Mouse (Mus musculus): ENCODE measurements around the gene Sag. TPM values are rescaled to one million over a fixed set of nuclear protein-coding genes. Genes with fewer than 3 reads are reported as not detected.

The Sag gene
- total RNA-seq (2014; rRNA removed), result 0.11 and 1.4 TPM in 2 replicates
- 1.3 and 1.4 TPM in 2 replicates for polyA plus RNA-seq (2015; fragmentation: Nextera tagmentation; extraction: Ambion mirVana)

DNA sequence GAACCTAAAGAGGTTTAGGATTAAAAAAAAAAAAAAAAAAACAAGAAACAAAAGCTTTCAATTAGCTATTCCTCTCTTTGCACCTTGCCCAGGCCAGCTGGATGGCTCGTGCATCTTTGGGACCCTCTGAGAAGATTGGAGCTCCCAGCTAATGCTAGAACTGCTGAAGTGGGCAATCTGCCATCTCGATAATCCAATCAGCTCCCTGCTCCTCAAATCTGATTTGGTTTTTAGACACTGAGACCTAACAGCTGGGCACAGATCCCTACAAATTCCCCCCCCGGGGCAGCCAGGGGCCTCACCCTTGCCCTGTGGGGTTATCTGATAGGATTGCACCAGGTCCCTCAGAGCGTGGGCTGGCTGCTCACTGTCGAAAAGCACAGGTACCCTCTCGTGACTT is at the start of gene Sag:
TSS of gene Sag (plus strand) at position 105 of the 400 bp plus-strand sequence.
- no peak for ATAC-seq
- DNase-seq (ENCODE audit: low spot score), result no peak
- no peak for TF ChIP-seq CTCF (IDR thresholded peaks at IDR 0.05; ENCODE audit: low read depth)
- no peaks in the 10 kb centered on the region for H3K36me3 ChIP-seq (ENCODE audit: insufficient read depth, low read length)
- no peak within 1 kb of the TSS for H3K4me2 ChIP-seq (ENCODE audit: low read depth, low read length)
- WGBS, result 72% methylated on average over 6 of the region's 6 CpGs
- no peaks in the 10 kb centered on the region for H3K4me1 ChIP-seq (ENCODE audit: insufficient read depth, low read length)
- no peak within 1 kb of the TSS for H3K27ac ChIP-seq
- H3K9ac ChIP-seq (replicated peaks; ENCODE audit: low read length), result no peak within 1 kb of the TSS
- no peak within 1 kb of the TSS for H3K4me3 ChIP-seq (ENCODE audit: low read length)
- H3K9me3 ChIP-seq (ENCODE audit: low read length), result no peaks in the 10 kb centered on the region
- no peaks in the 10 kb centered on the region for H3K27me3 ChIP-seq (ENCODE audit: insufficient read depth, low read length)

DNA sequence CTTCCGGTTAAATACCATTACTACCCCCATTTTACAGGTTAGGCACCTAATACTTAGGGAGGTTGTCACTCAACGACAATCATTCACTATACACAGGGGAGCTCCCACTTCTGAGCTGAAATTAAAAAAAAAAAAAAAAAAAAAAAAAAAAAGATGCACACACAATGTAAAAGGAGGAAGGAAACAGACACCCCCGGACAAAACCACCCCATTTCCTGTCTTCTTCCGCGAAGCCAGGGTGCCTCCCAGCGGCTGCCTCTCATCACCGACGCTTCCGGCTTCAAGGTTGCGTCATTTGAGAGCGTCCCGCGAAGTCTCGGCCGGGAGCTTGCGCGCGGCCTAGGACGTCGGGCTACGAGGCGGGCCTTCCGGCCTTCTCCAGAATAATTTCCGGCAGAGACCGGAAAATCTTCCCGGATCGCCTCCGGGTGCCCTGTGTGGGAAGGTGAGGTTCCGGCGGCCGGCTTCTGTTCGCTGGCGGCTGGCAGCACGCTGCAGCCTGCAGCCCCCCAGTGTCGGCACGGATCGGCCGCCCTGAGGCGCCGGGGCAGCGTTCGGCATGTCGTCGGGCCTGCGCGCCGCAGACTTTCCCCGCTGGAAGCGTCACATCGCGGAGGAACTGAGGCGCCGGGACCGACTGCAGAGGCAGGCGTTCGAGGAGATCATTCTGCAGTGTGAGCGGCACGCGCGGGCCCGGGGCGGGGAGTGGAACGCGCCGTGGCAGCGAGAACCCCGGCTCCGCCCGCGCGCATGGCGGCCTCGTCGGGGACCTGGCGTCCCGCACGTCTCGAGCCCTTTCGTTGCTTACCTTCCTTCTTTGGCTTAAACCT is 47.6 kb upstream of the Sag start, which contains the start of gene Atg16l1:
TSS of gene Atg16l1 (plus strand) at position 230 of the 830 bp plus-strand sequence.
- Histone ChIP-seq H3K27me3 (ENCODE audit: insufficient read depth, low read length) (no peaks in the 10 kb centered on the region), H3K9ac (replicated peaks; ENCODE audit: low read length) (peak within 1 kb of the TSS; percentile 87), H3K9me3 (ENCODE audit: low read length) (no peaks in the 10 kb centered on the region), H3K4me3 (ENCODE audit: low read length) (peak within 1 kb of the TSS; percentile 86), H3K27ac (peak within 1 kb of the TSS; percentile 94), H3K36me3 (ENCODE audit: insufficient read depth, low read length) (no peaks in the 10 kb centered on the region), H3K4me1 (ENCODE audit: insufficient read depth, low read length) (no peaks in the 10 kb centered on the region), H3K4me2 (ENCODE audit: low read depth, low read length) (peak within 1 kb of the TSS; percentile 69)
- ATAC-seq, result peak; percentile 99
- WGBS, result under 1% methylated on average over 78 of the region's 79 CpGs
- peak; percentile 99 for DNase-seq (ENCODE audit: low spot score)
- peak; percentile 76 for TF ChIP-seq CTCF (IDR thresholded peaks at IDR 0.05; ENCODE audit: low read depth)

DNA sequence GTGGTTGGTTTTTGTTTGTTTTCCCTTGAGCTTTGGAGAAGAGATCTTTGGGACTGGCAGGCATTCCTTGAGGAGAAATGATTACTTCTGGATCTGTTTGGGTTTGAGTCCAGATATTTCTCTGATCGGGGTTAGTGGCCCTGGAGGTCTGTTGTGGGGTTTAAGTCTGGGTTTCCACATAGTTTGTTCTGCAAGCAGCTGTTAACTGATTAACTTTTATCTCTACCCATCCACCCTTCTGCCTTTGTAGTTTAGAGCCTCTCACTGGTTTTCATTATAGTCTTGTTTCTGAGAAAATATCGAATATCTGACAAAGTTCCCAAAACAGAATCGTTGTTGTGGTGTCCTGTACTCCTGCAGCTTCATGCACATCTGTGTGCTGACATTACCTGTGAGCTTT is 39.7 kb upstream of the Sag start:
- no peak overlapping the region for H3K27ac ChIP-seq
- no peak overlapping the region for H3K9ac ChIP-seq (replicated peaks; ENCODE audit: low read length)
- peaks cover 67% of the 10 kb centered on the region for H3K36me3 ChIP-seq (ENCODE audit: insufficient read depth, low read length)
- H3K9me3 ChIP-seq (ENCODE audit: low read length), result no peaks in the 10 kb centered on the region
- H3K4me3 ChIP-seq (ENCODE audit: low read length), result no peak overlapping the region
- 93% methylated on average over 3 of the region's 3 CpGs for WGBS
- H3K4me1 ChIP-seq (ENCODE audit: insufficient read depth, low read length), result no peaks in the 10 kb centered on the region
- H3K4me2 ChIP-seq (ENCODE audit: low read depth, low read length), result no peak overlapping the region
- no peaks in the 10 kb centered on the region for H3K27me3 ChIP-seq (ENCODE audit: insufficient read depth, low read length)
- DNase-seq (ENCODE audit: low spot score) (no peak), ATAC-seq (no peak)
- no peak for TF ChIP-seq CTCF (IDR thresholded peaks at IDR 0.05; ENCODE audit: low read depth)

DNA sequence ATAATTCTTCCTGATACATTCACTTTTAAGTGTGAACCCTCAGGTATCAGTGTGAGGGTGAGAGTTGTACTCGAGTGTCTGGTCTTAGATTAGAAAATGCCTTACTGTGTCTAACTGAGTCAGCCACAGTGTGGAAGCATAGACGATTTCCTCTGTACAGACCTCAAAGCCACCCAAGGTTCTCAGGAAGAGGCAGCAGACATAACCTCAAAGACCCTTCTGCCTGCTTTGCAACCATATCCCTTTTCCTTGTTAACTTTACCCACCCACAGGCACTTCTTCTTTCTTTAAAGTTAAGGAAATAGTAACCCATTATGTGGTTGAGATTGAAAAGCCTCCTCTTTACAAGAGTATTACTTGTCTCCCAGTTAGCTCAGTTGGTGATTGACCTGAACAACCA is 37.7 kb upstream of the Sag start:
- ATAC-seq (no peak), DNase-seq (ENCODE audit: low spot score) (no peak)
- Histone ChIP-seq H3K9me3 (ENCODE audit: low read length) (no peaks in the 10 kb centered on the region), H3K27ac (no peak overlapping the region), H3K4me2 (ENCODE audit: low read depth, low read length) (no peak overlapping the region), H3K4me3 (ENCODE audit: low read length) (no peak overlapping the region), H3K36me3 (ENCODE audit: insufficient read depth, low read length) (peaks cover 75% of the 10 kb centered on the region), H3K4me1 (ENCODE audit: insufficient read depth, low read length) (no peaks in the 10 kb centered on the region), H3K27me3 (ENCODE audit: insufficient read depth, low read length) (no peaks in the 10 kb centered on the region), H3K9ac (replicated peaks; ENCODE audit: low read length) (no peak overlapping the region)
- TF ChIP-seq CTCF (IDR thresholded peaks at IDR 0.05; ENCODE audit: low read depth), result no peak
- WGBS, result 90% methylated on average over 2 of the region's 2 CpGs

DNA sequence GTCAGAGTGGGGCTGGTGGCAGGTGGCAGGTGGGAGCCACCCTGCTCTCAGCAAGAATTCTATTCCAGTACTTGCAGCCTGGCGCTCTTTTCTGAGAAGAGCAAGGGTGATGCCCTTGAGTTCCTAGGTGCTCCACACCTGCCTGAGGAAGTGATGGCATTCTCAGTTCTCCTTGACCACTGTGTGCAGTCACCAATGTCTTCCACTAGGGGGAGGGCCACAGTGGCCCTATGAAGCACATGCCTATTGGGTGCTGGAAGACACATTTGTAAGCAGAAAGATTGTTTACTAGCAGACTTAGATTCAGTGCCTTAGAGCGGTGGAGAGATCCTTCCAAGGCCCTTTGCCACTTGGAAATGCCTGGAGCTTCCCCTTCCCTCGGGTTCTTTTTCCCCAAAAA is 37.2 kb upstream of the Sag start:
- peak; percentile 60 for TF ChIP-seq CTCF (IDR thresholded peaks at IDR 0.05; ENCODE audit: low read depth)
- Histone ChIP-seq H3K4me2 (ENCODE audit: low read depth, low read length) (no peak overlapping the region), H3K27ac (no peak overlapping the region), H3K4me3 (ENCODE audit: low read length) (no peak overlapping the region), H3K27me3 (ENCODE audit: insufficient read depth, low read length) (no peaks in the 10 kb centered on the region), H3K4me1 (ENCODE audit: insufficient read depth, low read length) (no peaks in the 10 kb centered on the region), H3K9ac (replicated peaks; ENCODE audit: low read length) (no peak overlapping the region), H3K9me3 (ENCODE audit: low read length) (no peaks in the 10 kb centered on the region), H3K36me3 (ENCODE audit: insufficient read depth, low read length) (peaks cover 80% of the 10 kb centered on the region)
- ATAC-seq (no peak), DNase-seq (ENCODE audit: low spot score) (no peak)
- WGBS, result 89% methylated on average over 3 of the region's 3 CpGs

DNA sequence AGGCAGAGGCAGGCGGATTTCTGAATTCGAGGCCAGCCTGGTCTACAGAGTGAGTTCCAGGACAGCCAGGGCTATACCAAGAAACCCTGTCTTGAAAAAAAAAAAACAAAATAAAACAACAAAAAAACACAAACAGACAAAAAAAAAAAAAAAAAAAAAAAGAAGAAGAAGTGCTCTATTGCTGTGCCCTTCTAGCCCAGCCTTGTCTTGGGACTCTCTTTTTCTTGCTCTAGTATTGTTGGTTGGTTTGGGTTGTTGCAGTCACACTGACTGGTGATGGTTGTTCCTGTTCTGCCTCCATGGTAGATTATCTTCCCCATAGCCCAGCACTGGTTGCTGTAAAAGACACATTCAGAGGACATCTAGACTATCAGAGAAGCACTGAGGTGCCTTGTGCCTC is 34.2 kb upstream of the Sag start:
- no peak overlapping the region for H3K4me2 ChIP-seq (ENCODE audit: low read depth, low read length)
- no peak for ATAC-seq
- H3K36me3 ChIP-seq (ENCODE audit: insufficient read depth, low read length), result peaks cover 70% of the 10 kb centered on the region
- TF ChIP-seq CTCF (IDR thresholded peaks at IDR 0.05; ENCODE audit: low read depth), result no peak
- WGBS, result 96% methylated on average over 2 of the region's 2 CpGs
- H3K27ac ChIP-seq, result no peak overlapping the region
- no peaks in the 10 kb centered on the region for H3K9me3 ChIP-seq (ENCODE audit: low read length)
- H3K4me3 ChIP-seq (ENCODE audit: low read length), result no peak overlapping the region
- no peaks in the 10 kb centered on the region for H3K4me1 ChIP-seq (ENCODE audit: insufficient read depth, low read length)
- no peak overlapping the region for H3K9ac ChIP-seq (replicated peaks; ENCODE audit: low read length)
- DNase-seq (ENCODE audit: low spot score), result no peak
- no peaks in the 10 kb centered on the region for H3K27me3 ChIP-seq (ENCODE audit: insufficient read depth, low read length)

DNA sequence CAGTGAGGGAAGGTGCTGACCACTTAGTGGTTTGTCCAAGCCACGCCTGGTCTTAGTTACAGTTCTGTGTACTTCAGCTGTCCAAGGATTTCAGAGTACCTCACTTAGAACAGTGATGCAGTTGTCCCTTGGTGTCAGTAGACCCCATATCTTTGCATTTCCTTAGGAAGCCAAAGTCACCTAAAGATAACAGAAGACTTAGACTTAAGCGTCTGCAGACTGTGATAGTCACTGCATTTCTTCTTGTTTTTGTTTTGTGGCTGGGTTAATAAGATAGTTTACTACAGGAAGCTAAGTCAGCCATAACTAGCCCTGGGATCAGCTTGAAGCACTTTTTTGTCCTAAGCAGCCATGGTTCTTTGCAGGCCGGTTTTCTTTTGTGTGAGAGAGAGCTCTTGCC is 33.0 kb upstream of the Sag start:
- TF ChIP-seq CTCF (IDR thresholded peaks at IDR 0.05; ENCODE audit: low read depth), result no peak
- no peak overlapping the region for H3K4me3 ChIP-seq (ENCODE audit: low read length)
- no peaks in the 10 kb centered on the region for H3K9me3 ChIP-seq (ENCODE audit: low read length)
- H3K27ac ChIP-seq, result no peak overlapping the region
- DNase-seq (ENCODE audit: low spot score), result no peak
- WGBS, result 91% methylated on average over 3 of the region's 3 CpGs
- no peaks in the 10 kb centered on the region for H3K27me3 ChIP-seq (ENCODE audit: insufficient read depth, low read length)
- H3K9ac ChIP-seq (replicated peaks; ENCODE audit: low read length), result no peak overlapping the region
- H3K36me3 ChIP-seq (ENCODE audit: insufficient read depth, low read length), result peaks cover 70% of the 10 kb centered on the region
- no peaks in the 10 kb centered on the region for H3K4me1 ChIP-seq (ENCODE audit: insufficient read depth, low read length)
- H3K4me2 ChIP-seq (ENCODE audit: low read depth, low read length), result no peak overlapping the region
- no peak for ATAC-seq
